Mouse (Mus musculus) kidney, embryonic 15.5 days (tissue): ENCODE data around the gene Mill2. TPM values are rescaled to one million over a fixed set of nuclear protein-coding genes. Genes with fewer than 3 reads are reported as not detected.

Experiments used
- ATAC-seq: fragments of 200-750 bp; cut with Nextera tagmentation; replicated peaks from 2 replicates; pipeline ENCODE4 v1.8.0; 2017; ENCODE audit warnings: moderate TSS enrichment; ENCODE audit not compliant: low FRiP score
- H3K27ac ChIP-seq: fragments of 300-500 bp; sonication (generic); 2 replicates; pipeline ENCODE4 v1.5.1; 2015; ENCODE audit warnings: mild to moderate bottlenecking, inconsistent platforms
- H3K27me3 ChIP-seq: fragments of 300-500 bp; sonication (generic); 2 replicates; pipeline ENCODE4 v1.6.1; 2015; ENCODE audit warnings: inconsistent platforms
- H3K36me3 ChIP-seq: fragments of 300-500 bp; sonication (generic); 2 replicates; pipeline ENCODE4 v1.6.1; 2015; ENCODE audit warnings: inconsistent platforms
- H3K4me1 ChIP-seq: fragments of 300-500 bp; sonication (generic); 2 replicates; pipeline ENCODE4 v1.6.1; 2015; ENCODE audit warnings: inconsistent platforms
- H3K4me2 ChIP-seq: fragments of 300-500 bp; sonication (generic); 2 replicates; pipeline ENCODE4 v1.6.1; 2015; ENCODE audit warnings: moderate library complexity, mild to moderate bottlenecking, inconsistent platforms
- H3K4me3 ChIP-seq: fragments of 300-500 bp; sonication (generic); replicated peaks from 2 replicates; pipeline ENCODE4 v1.5.1; 2015; ENCODE audit warnings: mild to moderate bottlenecking, inconsistent platforms
- H3K9ac ChIP-seq: fragments of 300-500 bp; sonication (generic); 2 replicates; pipeline ENCODE4 v1.6.1; 2015; ENCODE audit warnings: mild to moderate bottlenecking, inconsistent platforms
- H3K9me3 ChIP-seq: fragments of 300-500 bp; sonication (generic); replicated peaks from 2 replicates; pipeline ENCODE4 v1.6.1; 2016; ENCODE audit warnings: inconsistent platforms
- WGBS: fragments of 180-500 bp; shearing (Covaris S2); methylation state at CpG from one replicate; pipeline ENCODE4 v1.1.7; 2015; ENCODE audit warnings: mixed read lengths; 5-methylcytosine and 5-hydroxymethylcytosine counted together
- polyA plus RNA-seq: library from polyadenylated mRNA; unstranded; fragments of >200 nt; fragmentation: Nextera tagmentation; extraction: Ambion mirVana; gene quantifications from 2 replicates; pipeline ENCODE4 v1.2.1, GENCODE M21; 2015

The Mill2 gene
- polyA plus RNA-seq, 1 experiment from 2014 or later = 1.2 TPM

GRCm38 (mm10) chr7:18883991-18884744, 44.4 kb downstream of the Mill2 start:
- 49% methylated on average over 9 of the region's 9 CpGs for WGBS
- H3K27ac ChIP-seq = no peak overlapping the region

GRCm38 (mm10) chr7:18884745-18885422, 45.1 kb downstream of the Mill2 start:
- WGBS = 55% methylated on average over 13 of the region's 13 CpGs
- no peak overlapping the region for H3K4me2 ChIP-seq
- no peak overlapping the region for H3K4me3 ChIP-seq
- 0 out of 2 replicates have a peak, but pooled peaks cover 9% of the 10 kb centered on the region for H3K4me1 ChIP-seq
- H3K27ac ChIP-seq = no peak overlapping the region
- ATAC-seq = no peak
- H3K9ac ChIP-seq = no peak overlapping the region
- 0 out of 2 replicates have a peak, but pooled peaks cover 4% of the 10 kb centered on the region for H3K36me3 ChIP-seq
- no peaks in the 10 kb centered on the region for H3K9me3 ChIP-seq
- no peaks in the 10 kb centered on the region for H3K27me3 ChIP-seq

More at GRCm38 (mm10) chr7:18883991-18884744, 44.4 kb downstream of the Mill2 start:
- no peaks in the 10 kb centered on the region for H3K9me3 ChIP-seq
- H3K4me2 ChIP-seq = no peak overlapping the region
- ATAC-seq = 0 out of 2 replicates have a peak, but pooled peaks have one; percentile 14
- no peak overlapping the region for H3K9ac ChIP-seq
- H3K27me3 ChIP-seq = no peaks in the 10 kb centered on the region
- no peak overlapping the region for H3K4me3 ChIP-seq
- 0 out of 2 replicates have a peak, but pooled peaks cover 4% of the 10 kb centered on the region for H3K36me3 ChIP-seq
- 0 out of 2 replicates have a peak, but pooled peaks cover 9% of the 10 kb centered on the region for H3K4me1 ChIP-seq

GRCm38 (mm10) chr7:18886963-18887362, 47.2 kb downstream of the Mill2 start:
- H3K36me3 ChIP-seq = 0 out of 2 replicates have a peak, but pooled peaks cover 4% of the 10 kb centered on the region
- no peak overlapping the region for H3K27ac ChIP-seq
- H3K4me1 ChIP-seq = peaks cover 9% of the 10 kb centered on the region; the same call in 1 of the 2 replicates
- WGBS = 91% methylated on average over 1 of the region's 1 CpGs
- ATAC-seq = no peak
- H3K9me3 ChIP-seq = no peaks in the 10 kb centered on the region
- H3K27me3 ChIP-seq = no peaks in the 10 kb centered on the region
- H3K4me3 ChIP-seq = no peak overlapping the region
- no peak overlapping the region for H3K4me2 ChIP-seq
- H3K9ac ChIP-seq = no peak overlapping the region

GRCm38 (mm10) chr7:18890848-18891247, 51.1 kb downstream of the Mill2 start:
- H3K4me2 ChIP-seq = no peak overlapping the region
- H3K9me3 ChIP-seq = no peaks in the 10 kb centered on the region
- H3K9ac ChIP-seq = no peak overlapping the region
- 66% methylated on average over 8 of the region's 8 CpGs for WGBS
- H3K4me3 ChIP-seq = no peak overlapping the region
- 0 out of 2 replicates have a peak, but pooled peaks cover 4% of the 10 kb centered on the region for H3K36me3 ChIP-seq
- peaks cover 22% of the 10 kb centered on the region for H3K4me1 ChIP-seq
- no peak for ATAC-seq
- H3K27me3 ChIP-seq = peaks cover 14% of the 10 kb centered on the region
- no peak overlapping the region for H3K27ac ChIP-seq

GRCm38 (mm10) chr7:18891872-18892599, 52.3 kb downstream of the Mill2 start:
- Histone ChIP-seq H3K36me3 (0 out of 2 replicates have a peak, but pooled peaks cover 4% of the 10 kb centered on the region), H3K4me3 (peak overlapping the region; percentile 49), H3K9me3 (no peaks in the 10 kb centered on the region), H3K9ac (peak overlapping the region; percentile 48), H3K4me1 (peaks cover 22% of the 10 kb centered on the region), H3K27ac (no peak overlapping the region), H3K4me2 (peak overlapping the region; percentile 92), H3K27me3 (peaks cover 14% of the 10 kb centered on the region)
- 21% methylated on average over 33 of the region's 33 CpGs for WGBS
- ATAC-seq = peak; percentile 56

- ATAC-seq = peak; percentile 28; the same call in 1 of the 2 replicates
- no peak overlapping the region for H3K27ac ChIP-seq
- peaks cover 22% of the 10 kb centered on the region for H3K4me1 ChIP-seq
- no peak overlapping the region for H3K9ac ChIP-seq
- no peaks in the 10 kb centered on the region for H3K9me3 ChIP-seq
- peaks cover 14% of the 10 kb centered on the region for H3K27me3 ChIP-seq
- 23% methylated on average over 27 of the region's 27 CpGs for WGBS
- H3K36me3 ChIP-seq = peaks cover 4% of the 10 kb centered on the region; the same call in 1 of the 2 replicates
- H3K4me3 ChIP-seq = peak overlapping the region; percentile 49
- peak overlapping the region; percentile 92 for H3K4me2 ChIP-seq
Observed at GRCm38 (mm10) chr7:18893009-18893408, 53.2 kb downstream of the Mill2 start.

GRCm38 (mm10) chr7:18893651-18894430, 54.1 kb downstream of the Mill2 start:
- Histone ChIP-seq H3K27ac (peak overlapping the region; percentile 45; the same call in 1 of the 2 replicates), H3K9ac (peak overlapping the region; percentile 54), H3K27me3 (peaks cover 14% of the 10 kb centered on the region), H3K4me3 (peak overlapping the region; percentile 49), H3K4me2 (peak overlapping the region; percentile 92), H3K9me3 (no peaks in the 10 kb centered on the region), H3K36me3 (peaks cover 9% of the 10 kb centered on the region; the same call in 1 of the 2 replicates), H3K4me1 (peaks cover 22% of the 10 kb centered on the region)
- ATAC-seq = peak; percentile 55
- 1% methylated on average over 41 of the region's 41 CpGs for WGBS

GRCm38 (mm10) chr7:18896536-18896935, 56.8 kb downstream of the Mill2 start:
- Histone ChIP-seq H3K4me3 (no peak overlapping the region), H3K9ac (no peak overlapping the region), H3K9me3 (no peaks in the 10 kb centered on the region), H3K27ac (no peak overlapping the region), H3K36me3 (peaks cover 33% of the 10 kb centered on the region), H3K4me2 (no peak overlapping the region), H3K27me3 (peaks cover 14% of the 10 kb centered on the region), H3K4me1 (peaks cover 22% of the 10 kb centered on the region)
- no peak for ATAC-seq
- WGBS = 42% methylated on average over 5 of the region's 5 CpGs

GRCm38 (mm10) chr7:18900513-18900912, 60.7 kb downstream of the Mill2 start:
- no peak for ATAC-seq
- Histone ChIP-seq H3K4me1 (no peaks in the 10 kb centered on the region), H3K27ac (no peak overlapping the region), H3K4me3 (no peak overlapping the region), H3K9ac (no peak overlapping the region), H3K36me3 (peaks cover 57% of the 10 kb centered on the region), H3K9me3 (no peaks in the 10 kb centered on the region), H3K4me2 (no peak overlapping the region), H3K27me3 (no peaks in the 10 kb centered on the region)
- WGBS = 91% methylated on average over 2 of the region's 2 CpGs

- no peak for ATAC-seq
- peaks cover 64% of the 10 kb centered on the region for H3K36me3 ChIP-seq
- WGBS = 69% methylated on average over 3 of the region's 3 CpGs
- H3K4me1 ChIP-seq = no peaks in the 10 kb centered on the region
- no peak overlapping the region for H3K4me2 ChIP-seq
- H3K9me3 ChIP-seq = no peaks in the 10 kb centered on the region
- H3K9ac ChIP-seq = no peak overlapping the region
- no peak overlapping the region for H3K27ac ChIP-seq
- no peak overlapping the region for H3K4me3 ChIP-seq
- no peaks in the 10 kb centered on the region for H3K27me3 ChIP-seq
Observed at GRCm38 (mm10) chr7:18902486-18902885, 62.7 kb downstream of the Mill2 start.

- 74% methylated on average over 3 of the region's 3 CpGs for WGBS
- Histone ChIP-seq H3K36me3 (peaks cover 47% of the 10 kb centered on the region), H3K4me3 (no peak overlapping the region), H3K4me2 (no peak overlapping the region), H3K9ac (no peak overlapping the region), H3K27ac (no peak overlapping the region), H3K4me1 (peaks cover 13% of the 10 kb centered on the region), H3K9me3 (no peaks in the 10 kb centered on the region), H3K27me3 (no peaks in the 10 kb centered on the region)
- ATAC-seq = no peak
Observed at GRCm38 (mm10) chr7:18904971-18905370, 65.2 kb downstream of the Mill2 start.
